Mouse (Mus musculus): ENCODE measurements around the gene Thsd4. TPM values are rescaled to one million over a fixed set of nuclear protein-coding genes. Genes with fewer than 3 reads are reported as not detected.

Thsd4 gene
- polyA plus RNA-seq, 1 experiment from 2014 or later, result 4.5 TPM

DNA sequence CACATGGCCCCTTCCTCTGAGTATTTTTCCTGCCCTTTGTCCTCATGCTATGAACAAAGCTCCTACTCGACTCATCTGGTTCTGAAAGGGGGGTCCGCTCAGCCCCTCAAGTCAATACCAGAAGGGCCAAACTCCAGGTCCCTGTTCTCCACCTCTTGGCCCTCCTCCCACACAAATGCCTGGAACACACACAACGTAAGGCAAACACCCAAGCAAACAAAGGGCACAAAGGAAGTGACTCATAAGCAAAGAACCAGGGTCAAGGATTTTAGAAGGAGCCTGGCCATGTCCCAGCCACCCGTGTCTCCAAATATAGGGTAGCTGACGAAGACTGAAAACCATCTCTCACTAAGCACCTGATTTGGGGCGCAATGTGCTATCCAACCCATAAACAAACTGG lies 19.6 kb downstream of the Thsd4 start:
- Histone ChIP-seq H3K27ac (ENCODE audit: low read depth, low read length) (no peak overlapping the region), H3K9me3 (ENCODE audit: control insufficient read depth, low read length) (no peaks in the 10 kb centered on the region), H3K27me3 (replicated peaks; ENCODE audit: control insufficient read depth, insufficient read depth, low read length) (no peaks in the 10 kb centered on the region), H3K4me1 (ENCODE audit: control insufficient read depth, insufficient read depth, low read depth, low read length) (no peaks in the 10 kb centered on the region; the same call in 1 of the 2 replicates), H3K9ac (ENCODE audit: low read depth, low read length) (no peak overlapping the region), H3K4me3 (ENCODE audit: low read length) (no peak overlapping the region), H3K36me3 (ENCODE audit: control insufficient read depth, insufficient read depth, low read length) (no peaks in the 10 kb centered on the region), H3K4me2 (ENCODE audit: low read length) (no peak overlapping the region)
- ATAC-seq, result no peak
- 77% methylated on average over 6 of the region's 6 CpGs for WGBS

DNA sequence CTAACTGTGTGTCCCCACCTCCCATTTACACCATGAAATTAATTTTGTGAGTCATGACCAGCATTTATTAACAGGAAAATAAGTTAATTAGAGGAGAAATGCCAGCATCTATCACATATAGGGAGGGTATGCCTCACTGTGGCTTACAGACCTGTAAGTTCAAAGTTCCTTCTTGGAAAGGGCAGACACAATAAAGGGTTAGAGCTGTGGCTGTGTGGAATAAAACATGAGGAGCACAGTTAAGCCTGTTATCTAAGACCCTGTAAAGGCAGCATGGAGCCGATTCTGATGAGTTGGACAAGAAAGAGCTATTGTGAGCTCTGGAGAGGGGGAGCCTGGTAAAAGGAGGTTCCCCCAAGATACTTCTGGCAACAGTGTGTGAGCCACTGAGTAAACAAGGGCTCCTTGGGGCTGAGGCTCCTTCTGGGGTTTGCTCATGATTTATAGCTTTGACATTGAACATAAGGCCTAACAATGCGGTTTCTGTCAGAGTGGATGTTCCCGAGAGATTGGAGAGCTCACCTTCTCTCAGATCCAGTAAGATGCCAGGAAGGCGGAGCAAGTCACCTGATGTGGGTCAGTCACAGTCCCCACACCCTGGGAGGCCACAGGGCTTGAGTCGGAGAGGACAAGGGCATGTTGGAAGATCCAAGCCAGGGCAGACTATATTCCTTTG lies 20.2 kb downstream of the Thsd4 start:
- Histone ChIP-seq H3K27me3 (replicated peaks; ENCODE audit: control insufficient read depth, insufficient read depth, low read length) (no peaks in the 10 kb centered on the region), H3K36me3 (ENCODE audit: control insufficient read depth, insufficient read depth, low read length) (no peaks in the 10 kb centered on the region), H3K9me3 (ENCODE audit: control insufficient read depth, low read length) (no peaks in the 10 kb centered on the region), H3K4me2 (ENCODE audit: low read length) (no peak overlapping the region), H3K4me3 (ENCODE audit: low read length) (no peak overlapping the region), H3K9ac (ENCODE audit: low read depth, low read length) (no peak overlapping the region), H3K4me1 (ENCODE audit: control insufficient read depth, insufficient read depth, low read depth, low read length) (no peaks in the 10 kb centered on the region; the same call in 1 of the 2 replicates), H3K27ac (ENCODE audit: low read depth, low read length) (no peak overlapping the region)
- 80% methylated on average over 5 of the region's 5 CpGs for WGBS
- no peak for ATAC-seq

DNA sequence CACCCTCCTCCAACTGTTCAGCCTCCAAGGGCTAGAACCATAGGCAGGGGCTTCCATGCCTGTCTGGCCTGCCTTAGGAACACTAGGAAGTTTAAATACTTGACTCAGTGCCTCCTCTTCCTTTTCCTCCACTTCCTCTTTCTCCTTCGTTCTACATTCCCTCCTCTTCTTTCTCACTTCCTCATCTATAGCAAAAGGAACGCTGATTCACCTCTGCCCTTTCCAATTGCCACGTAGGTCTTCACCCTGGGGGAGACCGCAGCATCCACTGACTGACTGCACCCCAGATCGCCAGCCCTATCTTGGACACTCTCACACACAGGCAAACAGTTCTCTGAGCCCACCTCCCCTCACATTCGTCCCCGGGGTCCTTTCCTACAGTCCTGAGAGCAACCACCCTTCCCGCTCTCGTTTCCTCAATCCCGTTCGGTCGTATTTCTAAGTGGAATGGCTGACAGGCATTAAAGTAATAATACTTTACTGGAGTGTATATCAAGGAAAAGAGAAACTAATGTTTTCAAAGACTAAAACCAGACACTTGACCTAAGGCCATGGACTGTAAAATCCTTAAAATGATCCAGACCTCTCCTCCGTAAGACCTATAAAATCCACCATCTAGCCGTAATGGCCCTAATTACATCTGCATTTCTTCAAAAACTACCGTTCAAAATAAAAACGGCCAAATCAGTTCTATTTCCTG lies 29.4 kb downstream of the Thsd4 start:
- 89% methylated on average over 16 of the region's 16 CpGs for WGBS
- no peak for ATAC-seq
- Histone ChIP-seq H3K36me3 (ENCODE audit: control insufficient read depth, insufficient read depth, low read length) (no peaks in the 10 kb centered on the region), H3K27ac (ENCODE audit: low read depth, low read length) (no peak overlapping the region), H3K4me1 (ENCODE audit: control insufficient read depth, insufficient read depth, low read depth, low read length) (no peaks in the 10 kb centered on the region), H3K4me2 (ENCODE audit: low read length) (no peak overlapping the region), H3K27me3 (replicated peaks; ENCODE audit: control insufficient read depth, insufficient read depth, low read length) (no peaks in the 10 kb centered on the region), H3K9me3 (ENCODE audit: control insufficient read depth, low read length) (no peaks in the 10 kb centered on the region), H3K4me3 (ENCODE audit: low read length) (no peak overlapping the region), H3K9ac (ENCODE audit: low read depth, low read length) (no peak overlapping the region)

DNA sequence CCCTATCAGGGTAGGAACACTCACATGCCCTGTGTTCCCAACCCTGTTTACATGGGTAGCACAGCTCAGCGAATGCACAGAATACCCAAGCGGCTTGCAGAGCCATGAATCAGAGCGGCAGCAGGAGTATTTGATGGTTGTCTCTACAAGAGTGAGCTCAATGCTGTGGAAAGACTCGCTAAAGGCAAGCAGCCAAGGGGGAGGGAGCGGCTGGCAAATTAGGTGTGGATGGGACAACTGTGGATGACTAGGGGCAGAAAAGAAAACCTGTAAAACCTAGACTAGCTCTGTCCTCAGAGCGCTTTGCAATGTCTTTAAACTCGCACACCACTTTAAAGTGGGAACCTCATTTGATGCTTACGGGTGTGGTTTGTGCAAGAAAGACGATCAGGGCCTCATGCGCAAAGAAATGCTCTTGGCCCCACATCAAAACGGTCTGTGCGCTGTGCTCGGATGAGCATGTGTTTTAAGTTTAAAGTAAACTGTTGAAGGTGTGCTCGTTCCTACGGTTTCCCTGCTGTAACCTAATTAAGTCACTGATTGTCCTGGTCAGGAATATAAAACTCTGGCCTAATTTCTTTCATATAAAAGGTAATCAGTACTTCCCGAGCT lies 30.3 kb downstream of the Thsd4 start:
- 80% methylated on average over 16 of the region's 16 CpGs for WGBS
- Histone ChIP-seq H3K9ac (ENCODE audit: low read depth, low read length) (no peak overlapping the region), H3K9me3 (ENCODE audit: control insufficient read depth, low read length) (no peaks in the 10 kb centered on the region), H3K27me3 (replicated peaks; ENCODE audit: control insufficient read depth, insufficient read depth, low read length) (no peaks in the 10 kb centered on the region), H3K36me3 (ENCODE audit: control insufficient read depth, insufficient read depth, low read length) (no peaks in the 10 kb centered on the region), H3K4me2 (ENCODE audit: low read length) (no peak overlapping the region), H3K4me3 (ENCODE audit: low read length) (no peak overlapping the region), H3K27ac (ENCODE audit: low read depth, low read length) (no peak overlapping the region), H3K4me1 (ENCODE audit: control insufficient read depth, insufficient read depth, low read depth, low read length) (no peaks in the 10 kb centered on the region)
- no peak for ATAC-seq

DNA sequence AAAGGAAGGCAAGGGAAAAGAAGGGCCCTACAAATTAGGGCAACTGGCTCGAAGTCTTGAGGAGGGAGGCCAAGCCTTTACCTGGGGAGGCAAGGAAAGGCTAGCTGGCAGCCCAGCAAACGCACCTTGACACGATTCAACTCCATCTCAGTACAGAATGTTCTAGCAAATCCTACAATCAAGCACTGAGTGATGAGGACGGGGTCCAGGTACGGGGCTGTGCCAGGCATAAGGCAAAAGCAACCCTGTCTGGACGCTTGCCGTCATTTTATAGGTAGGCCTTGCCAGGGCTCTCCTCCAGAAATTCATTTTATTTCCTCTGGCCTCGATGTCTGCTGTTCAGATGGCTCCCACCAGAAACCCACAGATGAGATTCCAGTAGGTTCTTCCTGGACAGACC lies 30.8 kb downstream of the Thsd4 start:
- Histone ChIP-seq H3K27me3 (replicated peaks; ENCODE audit: control insufficient read depth, insufficient read depth, low read length) (no peaks in the 10 kb centered on the region), H3K27ac (ENCODE audit: low read depth, low read length) (no peak overlapping the region), H3K36me3 (ENCODE audit: control insufficient read depth, insufficient read depth, low read length) (no peaks in the 10 kb centered on the region), H3K4me3 (ENCODE audit: low read length) (no peak overlapping the region), H3K9ac (ENCODE audit: low read depth, low read length) (no peak overlapping the region), H3K9me3 (ENCODE audit: control insufficient read depth, low read length) (no peaks in the 10 kb centered on the region), H3K4me1 (ENCODE audit: control insufficient read depth, insufficient read depth, low read depth, low read length) (no peaks in the 10 kb centered on the region), H3K4me2 (ENCODE audit: low read length) (no peak overlapping the region)
- no peak for ATAC-seq
- WGBS, result 90% methylated on average over 8 of the region's 8 CpGs

DNA sequence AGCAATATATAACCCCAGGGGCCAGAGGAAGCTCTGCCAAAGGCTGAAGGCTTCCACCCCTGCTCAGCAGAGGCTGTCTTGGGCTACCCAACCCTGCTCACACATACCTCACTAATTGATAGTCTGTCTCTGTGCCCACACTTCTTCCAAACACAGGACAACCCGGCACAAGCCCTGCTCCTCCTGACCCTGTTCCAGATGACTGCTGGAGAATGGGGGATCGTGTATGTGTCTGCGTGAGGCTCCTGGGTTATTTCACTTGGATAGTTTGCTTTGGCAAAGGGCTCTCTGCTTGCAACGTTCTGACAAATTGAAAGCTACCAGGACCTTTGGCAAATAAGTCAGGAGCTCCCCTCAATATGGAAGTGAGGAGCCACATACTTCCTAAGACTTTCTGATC lies 33.0 kb downstream of the Thsd4 start:
- WGBS, result 51% methylated on average over 4 of the region's 4 CpGs
- Histone ChIP-seq H3K4me3 (ENCODE audit: low read length) (no peak overlapping the region), H3K36me3 (ENCODE audit: control insufficient read depth, insufficient read depth, low read length) (no peaks in the 10 kb centered on the region), H3K9ac (ENCODE audit: low read depth, low read length) (no peak overlapping the region), H3K9me3 (ENCODE audit: control insufficient read depth, low read length) (no peaks in the 10 kb centered on the region), H3K27me3 (replicated peaks; ENCODE audit: control insufficient read depth, insufficient read depth, low read length) (no peaks in the 10 kb centered on the region), H3K27ac (ENCODE audit: low read depth, low read length) (no peak overlapping the region), H3K4me2 (ENCODE audit: low read length) (no peak overlapping the region), H3K4me1 (ENCODE audit: control insufficient read depth, insufficient read depth, low read depth, low read length) (no peaks in the 10 kb centered on the region)
- ATAC-seq, result no peak

DNA sequence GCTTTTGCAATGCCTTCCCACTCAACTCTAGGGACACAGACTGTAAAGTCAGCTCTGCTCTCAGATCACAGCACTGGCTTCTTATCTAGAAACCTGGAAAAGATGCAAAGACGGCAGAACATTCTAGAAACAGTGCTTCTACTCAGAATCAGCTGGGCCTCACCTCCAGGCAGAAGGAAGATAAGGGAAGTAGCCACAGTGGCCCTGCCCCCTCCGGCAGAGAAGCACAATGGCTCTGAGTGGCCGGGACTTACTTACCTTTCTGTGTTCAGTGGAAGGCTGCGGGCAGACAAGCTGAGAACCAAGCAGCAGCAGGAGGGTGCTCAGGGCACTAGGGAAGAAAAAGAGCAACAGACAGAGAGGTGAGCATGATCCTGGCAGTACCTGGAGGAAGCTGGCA lies 39.7 kb downstream of the Thsd4 start:
- 82% methylated on average over 4 of the region's 4 CpGs for WGBS
- ATAC-seq, result no peak
- Histone ChIP-seq H3K9me3 (ENCODE audit: control insufficient read depth, low read length) (no peaks in the 10 kb centered on the region), H3K27me3 (replicated peaks; ENCODE audit: control insufficient read depth, insufficient read depth, low read length) (no peaks in the 10 kb centered on the region), H3K4me3 (ENCODE audit: low read length) (no peak overlapping the region), H3K4me2 (ENCODE audit: low read length) (no peak overlapping the region), H3K27ac (ENCODE audit: low read depth, low read length) (no peak overlapping the region), H3K36me3 (ENCODE audit: control insufficient read depth, insufficient read depth, low read length) (no peaks in the 10 kb centered on the region), H3K4me1 (ENCODE audit: control insufficient read depth, insufficient read depth, low read depth, low read length) (no peaks in the 10 kb centered on the region), H3K9ac (ENCODE audit: low read depth, low read length) (no peak overlapping the region)

DNA sequence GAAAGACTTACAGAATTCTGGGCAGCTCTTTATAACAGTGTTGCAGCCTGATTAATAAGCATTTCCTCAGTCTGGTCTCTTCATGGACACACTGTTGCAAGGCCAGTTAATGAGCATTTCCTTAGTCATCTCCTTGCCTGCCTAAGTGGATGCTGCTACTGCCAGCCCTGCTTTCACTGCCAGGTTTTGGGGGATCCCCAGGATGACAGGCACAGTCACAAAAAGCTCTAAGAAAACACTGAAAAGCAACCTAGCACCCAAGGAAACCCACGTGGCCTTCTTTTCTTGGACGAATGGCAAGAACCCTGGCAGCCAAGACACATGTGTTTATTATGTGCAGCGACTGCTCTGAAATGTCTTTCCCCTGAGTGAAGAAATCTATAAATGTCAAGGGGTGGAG lies 41.8 kb downstream of the Thsd4 start:
- Histone ChIP-seq H3K4me2 (ENCODE audit: low read length) (no peak overlapping the region), H3K4me3 (ENCODE audit: low read length) (no peak overlapping the region), H3K27me3 (replicated peaks; ENCODE audit: control insufficient read depth, insufficient read depth, low read length) (no peaks in the 10 kb centered on the region), H3K27ac (ENCODE audit: low read depth, low read length) (no peak overlapping the region), H3K9ac (ENCODE audit: low read depth, low read length) (no peak overlapping the region), H3K9me3 (ENCODE audit: control insufficient read depth, low read length) (no peaks in the 10 kb centered on the region), H3K4me1 (ENCODE audit: control insufficient read depth, insufficient read depth, low read depth, low read length) (no peaks in the 10 kb centered on the region), H3K36me3 (ENCODE audit: control insufficient read depth, insufficient read depth, low read length) (no peaks in the 10 kb centered on the region)
- WGBS, result 58% methylated on average over 3 of the region's 3 CpGs
- ATAC-seq, result 0 out of 2 replicates have a peak, but pooled peaks have one; percentile 48

DNA sequence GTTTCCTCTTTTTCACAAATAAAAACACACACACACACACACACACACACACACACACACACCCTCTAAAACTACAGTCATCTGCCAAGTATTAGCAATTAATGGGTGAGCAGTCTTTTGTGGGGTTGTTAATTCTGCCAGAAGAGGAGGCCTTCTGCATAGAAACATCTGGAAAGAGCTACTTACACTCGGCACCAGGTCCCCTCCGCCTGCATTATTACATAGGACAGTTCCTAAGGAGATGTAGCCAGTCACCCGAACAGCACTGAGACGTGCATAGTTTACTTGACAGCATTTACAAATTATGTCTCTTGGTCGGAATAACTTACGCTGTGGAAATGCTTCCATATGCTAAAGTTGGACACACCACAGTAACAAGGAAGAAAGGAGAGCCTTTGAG lies 43.0 kb downstream of the Thsd4 start:
- WGBS, result 60% methylated on average over 6 of the region's 6 CpGs
- Histone ChIP-seq H3K9me3 (ENCODE audit: control insufficient read depth, low read length) (no peaks in the 10 kb centered on the region), H3K9ac (ENCODE audit: low read depth, low read length) (no peak overlapping the region), H3K36me3 (ENCODE audit: control insufficient read depth, insufficient read depth, low read length) (no peaks in the 10 kb centered on the region), H3K4me1 (ENCODE audit: control insufficient read depth, insufficient read depth, low read depth, low read length) (no peaks in the 10 kb centered on the region), H3K27ac (ENCODE audit: low read depth, low read length) (no peak overlapping the region), H3K27me3 (replicated peaks; ENCODE audit: control insufficient read depth, insufficient read depth, low read length) (no peaks in the 10 kb centered on the region), H3K4me3 (ENCODE audit: low read length) (no peak overlapping the region), H3K4me2 (ENCODE audit: low read length) (no peak overlapping the region)
- no peak for ATAC-seq
